Mouse (Mus musculus): ENCODE measurements around the gene Panx1. TPM values are rescaled to one million over a fixed set of nuclear protein-coding genes. Genes with fewer than 3 reads are reported as not detected.

Panx1 gene
- polyA plus RNA-seq, 1 experiment from 2014 or later, result 165 TPM

- Histone ChIP-seq H3K27ac (ENCODE audit: low read length) (no peak overlapping the region), H3K9ac (ENCODE audit: low read depth, low read length) (no peak overlapping the region), H3K9me3 (replicated peaks; ENCODE audit: control insufficient read depth, low read length, poor library complexity, severe bottlenecking) (no peaks in the 10 kb centered on the region), H3K4me2 (ENCODE audit: low read length) (no peak overlapping the region), H3K36me3 (ENCODE audit: control insufficient read depth, insufficient read depth, low read length) (no peaks in the 10 kb centered on the region), H3K4me1 (ENCODE audit: control insufficient read depth, insufficient read depth, low read length) (no peaks in the 10 kb centered on the region), H3K4me3 (ENCODE audit: low read depth, low read length) (no peak overlapping the region), H3K27me3 (ENCODE audit: control insufficient read depth, insufficient read depth, low read depth, low read length) (no peaks in the 10 kb centered on the region)
- 78% methylated on average over 4 of the region's 4 CpGs for WGBS
- no peak for ATAC-seq
Measured at GRCm38 (mm10) chr9:14970211-14970610, 75.1 kb downstream of the Panx1 start.

DNA sequence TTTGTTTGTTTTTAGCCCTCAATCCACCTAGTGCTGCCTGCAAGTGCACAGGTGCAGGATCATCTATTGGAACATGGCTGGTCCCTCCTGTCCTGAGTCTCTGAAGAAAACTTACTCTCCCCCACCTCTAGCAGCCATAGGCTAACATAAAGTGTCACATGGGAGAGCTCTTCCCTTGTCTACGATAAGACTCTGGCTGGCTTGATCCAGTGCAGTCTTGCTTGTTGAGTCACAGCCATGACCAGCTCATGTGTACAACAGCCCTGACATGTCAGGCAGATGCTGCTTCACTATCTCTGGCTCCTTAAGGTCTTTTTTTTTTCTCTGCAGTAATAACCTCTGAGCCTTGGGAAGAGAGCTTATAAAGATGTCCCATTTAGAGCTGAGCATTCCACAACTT lies 77.7 kb downstream of the Panx1 start:
- WGBS, result 83% methylated on average over 1 of the region's 1 CpGs
- no peak overlapping the region for H3K27ac ChIP-seq (ENCODE audit: low read length)
- no peak for ATAC-seq
- no peaks in the 10 kb centered on the region for H3K9me3 ChIP-seq (replicated peaks; ENCODE audit: control insufficient read depth, low read length, poor library complexity, severe bottlenecking)
- H3K4me3 ChIP-seq (ENCODE audit: low read depth, low read length), result no peak overlapping the region
- no peak overlapping the region for H3K9ac ChIP-seq (ENCODE audit: low read depth, low read length)
- no peaks in the 10 kb centered on the region for H3K4me1 ChIP-seq (ENCODE audit: control insufficient read depth, insufficient read depth, low read length)
- H3K36me3 ChIP-seq (ENCODE audit: control insufficient read depth, insufficient read depth, low read length), result no peaks in the 10 kb centered on the region
- H3K4me2 ChIP-seq (ENCODE audit: low read length), result no peak overlapping the region
- H3K27me3 ChIP-seq (ENCODE audit: control insufficient read depth, insufficient read depth, low read depth, low read length), result no peaks in the 10 kb centered on the region

DNA sequence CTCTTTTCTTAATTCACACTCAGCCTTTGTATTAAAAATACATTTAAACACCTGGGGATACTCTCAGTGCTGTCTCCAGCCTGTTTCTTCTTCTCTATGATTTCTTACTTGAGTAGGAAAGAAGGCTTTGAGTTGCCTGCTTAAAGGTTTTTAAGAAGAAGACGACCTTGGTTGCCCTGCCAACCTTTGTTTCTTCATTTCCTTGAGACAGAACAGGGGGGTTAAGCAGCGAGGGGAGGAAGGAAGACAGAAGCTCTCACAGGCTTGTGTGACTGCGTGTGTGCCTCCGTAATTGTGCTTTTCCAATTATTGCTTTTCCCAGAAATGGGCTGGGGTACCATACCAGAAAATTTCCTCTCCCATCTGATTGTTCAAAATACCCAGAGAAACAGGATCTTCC lies 78.5 kb downstream of the Panx1 start:
- Histone ChIP-seq H3K27ac (ENCODE audit: low read length) (no peak overlapping the region), H3K4me3 (ENCODE audit: low read depth, low read length) (no peak overlapping the region), H3K36me3 (ENCODE audit: control insufficient read depth, insufficient read depth, low read length) (no peaks in the 10 kb centered on the region), H3K9ac (ENCODE audit: low read depth, low read length) (no peak overlapping the region), H3K9me3 (replicated peaks; ENCODE audit: control insufficient read depth, low read length, poor library complexity, severe bottlenecking) (no peaks in the 10 kb centered on the region), H3K4me1 (ENCODE audit: control insufficient read depth, insufficient read depth, low read length) (no peaks in the 10 kb centered on the region), H3K27me3 (ENCODE audit: control insufficient read depth, insufficient read depth, low read depth, low read length) (no peaks in the 10 kb centered on the region), H3K4me2 (ENCODE audit: low read length) (no peak overlapping the region)
- no peak for ATAC-seq
- WGBS, result 53% methylated on average over 4 of the region's 4 CpGs

GRCm38 (mm10) chr9:14965368-14965767 lies 79.9 kb downstream of the Panx1 start:
- H3K27ac ChIP-seq (ENCODE audit: low read length), result no peak overlapping the region
- no peaks in the 10 kb centered on the region for H3K4me1 ChIP-seq (ENCODE audit: control insufficient read depth, insufficient read depth, low read length)
- no peak for ATAC-seq
- no peak overlapping the region for H3K4me2 ChIP-seq (ENCODE audit: low read length)
- H3K4me3 ChIP-seq (ENCODE audit: low read depth, low read length), result no peak overlapping the region
- no peaks in the 10 kb centered on the region for H3K36me3 ChIP-seq (ENCODE audit: control insufficient read depth, insufficient read depth, low read length)
- H3K9ac ChIP-seq (ENCODE audit: low read depth, low read length), result no peak overlapping the region
- no peaks in the 10 kb centered on the region for H3K27me3 ChIP-seq (ENCODE audit: control insufficient read depth, insufficient read depth, low read depth, low read length)
- no peaks in the 10 kb centered on the region for H3K9me3 ChIP-seq (replicated peaks; ENCODE audit: control insufficient read depth, low read length, poor library complexity, severe bottlenecking)

DNA sequence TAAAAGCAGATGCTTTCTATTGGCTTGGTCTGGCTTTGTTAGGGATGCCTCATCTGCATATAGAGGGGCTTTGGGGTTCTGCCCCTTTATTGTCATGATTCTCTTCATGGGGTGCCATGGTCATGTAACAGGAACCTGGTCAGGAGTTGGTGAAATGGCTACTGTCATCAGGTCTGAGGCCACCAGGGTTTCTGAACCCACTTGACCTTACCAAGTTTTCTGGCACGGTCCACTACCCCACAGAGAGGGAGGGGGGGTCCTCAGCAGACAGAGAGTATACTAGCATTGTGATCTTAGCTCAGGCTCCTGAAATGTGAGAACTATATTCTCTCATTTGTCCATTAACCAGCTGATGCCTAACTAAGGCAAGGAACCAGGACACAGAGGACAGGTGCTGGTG lies 82.5 kb downstream of the Panx1 start:
- Histone ChIP-seq H3K9me3 (replicated peaks; ENCODE audit: control insufficient read depth, low read length, poor library complexity, severe bottlenecking) (no peaks in the 10 kb centered on the region), H3K36me3 (ENCODE audit: control insufficient read depth, insufficient read depth, low read length) (no peaks in the 10 kb centered on the region), H3K9ac (ENCODE audit: low read depth, low read length) (no peak overlapping the region), H3K4me1 (ENCODE audit: control insufficient read depth, insufficient read depth, low read length) (no peaks in the 10 kb centered on the region), H3K4me2 (ENCODE audit: low read length) (no peak overlapping the region), H3K27ac (ENCODE audit: low read length) (no peak overlapping the region), H3K27me3 (ENCODE audit: control insufficient read depth, insufficient read depth, low read depth, low read length) (no peaks in the 10 kb centered on the region), H3K4me3 (ENCODE audit: low read depth, low read length) (no peak overlapping the region)
- 80% methylated on average over 1 of the region's 1 CpGs for WGBS
- ATAC-seq, result no peak

GRCm38 (mm10) chr9:14954659-14955058 lies 90.6 kb downstream of the Panx1 start:
- no peak overlapping the region for H3K27ac ChIP-seq (ENCODE audit: low read length)
- no peaks in the 10 kb centered on the region for H3K4me1 ChIP-seq (ENCODE audit: control insufficient read depth, insufficient read depth, low read length)
- H3K27me3 ChIP-seq (ENCODE audit: control insufficient read depth, insufficient read depth, low read depth, low read length), result no peaks in the 10 kb centered on the region
- 59% methylated on average over 1 of the region's 1 CpGs for WGBS
- no peak overlapping the region for H3K4me3 ChIP-seq (ENCODE audit: low read depth, low read length)
- H3K36me3 ChIP-seq (ENCODE audit: control insufficient read depth, insufficient read depth, low read length), result no peaks in the 10 kb centered on the region
- ATAC-seq, result no peak
- H3K4me2 ChIP-seq (ENCODE audit: low read length), result no peak overlapping the region
- no peak overlapping the region for H3K9ac ChIP-seq (ENCODE audit: low read depth, low read length)
- no peaks in the 10 kb centered on the region for H3K9me3 ChIP-seq (replicated peaks; ENCODE audit: control insufficient read depth, low read length, poor library complexity, severe bottlenecking)

Other genes starting within 250 kb of the Panx1 start
- 4.1 and 4.2 TPM in 2 replicates for gene Gpr83, start 185.3 kb downstream of the Panx1 start, polyA plus RNA-seq (2015; fragmentation: Nextera tagmentation; extraction: Ambion mirVana)
- not detected in 2 replicates for gene Izumo1r, start 141.5 kb downstream of the Panx1 start, polyA plus RNA-seq (2015; fragmentation: Nextera tagmentation; extraction: Ambion mirVana)
- 0.06 TPM in 1 of 2 replicates, not detected in the other for gene Hephl1, start 66.6 kb upstream of the Panx1 start, polyA plus RNA-seq (2015; fragmentation: Nextera tagmentation; extraction: Ambion mirVana)
- 22.0 and 29.5 TPM in 2 replicates for gene Vstm5, start 193.6 kb upstream of the Panx1 start, polyA plus RNA-seq (2015; fragmentation: Nextera tagmentation; extraction: Ambion mirVana)
- 29.1 and 29.7 TPM in 2 replicates for gene Med17, start 234.5 kb upstream of the Panx1 start, polyA plus RNA-seq (2015; fragmentation: Nextera tagmentation; extraction: Ambion mirVana)

Measured in midbrain, embryonic 16.5 days (tissue).